ENCODE assay signal across 16 mouse cellular contexts in genomic region chr9:57605503-57605902, GRCm38 (mm10). TPM values are rescaled to one million over a fixed set of nuclear protein-coding genes. Genes with fewer than 3 reads are reported as not detected.
"Had no signal": no experiment of that assay in that cellular context is flagged by ENCODE, and none has a peak within 500 bp of the region (broad histone marks: within the 10 kb centered on the region; RNA-seq: fewer than 3 reads in every experiment).

No protein-coding gene starts in this region.

- H3K36me3 ChIP-seq: limb, embryonic 12.5 days; liver, embryonic 13.5 days; lung, embryonic 15.5 days; neural tube, embryonic 12.5 days had no signal

- H3K27ac ChIP-seq: kidney, postnatal 0 days; limb, embryonic 12.5 days; liver, embryonic 13.5 days; lung, embryonic 15.5 days; macrophage; neural tube, embryonic 12.5 days; stomach, postnatal 0 days had no signal

- H3K4me3 ChIP-seq: limb, embryonic 12.5 days; liver, embryonic 13.5 days; lung, embryonic 15.5 days; megakaryocyte, embryonic 14.5 days; neural tube, embryonic 12.5 days had no signal

- H3K9me3 ChIP-seq: limb, embryonic 12.5 days; liver, embryonic 13.5 days; lung, embryonic 15.5 days; megakaryocyte, embryonic 14.5 days; neural tube, embryonic 12.5 days had no signal

- DNase-seq: layer of hippocampus, adult 9-11 months; layer of hippocampus, postnatal 36 days had no signal

- H3K4me2 ChIP-seq: limb, embryonic 12.5 days; liver, embryonic 13.5 days; lung, embryonic 15.5 days had no signal

- H3K9ac ChIP-seq: limb, embryonic 12.5 days; liver, embryonic 13.5 days; liver, postnatal 0 days; lung, embryonic 15.5 days; neural tube, embryonic 12.5 days had no signal

RNA-seq across cellular contexts. Expression of gene Cplx3, which starts 0.6 kb away (rescaled TPM):
- total RNA-seq: monocyte, adult 5-6 weeks; neutrophil, adult 5-6 weeks had no signal
- polyA plus RNA-seq: kidney, postnatal 0 days; limb, embryonic 12.5 days; liver, embryonic 13.5 days; liver, postnatal 0 days; lung, embryonic 15.5 days; macrophage; neural tube, embryonic 12.5 days; stomach, postnatal 0 days had no signal

RNA-seq across cellular contexts. Expression of gene Lman1l, which starts 15.1 kb away (rescaled TPM):
- total RNA-seq: layer of hippocampus, adult 18-20 months; layer of hippocampus, postnatal 36 days; left cerebral cortex, adult 8-10 months; left cerebral cortex, postnatal 36 days; monocyte, adult 5-6 weeks had no signal
- polyA plus RNA-seq: kidney, postnatal 0 days; limb, embryonic 12.5 days; liver, postnatal 0 days; lung, embryonic 15.5 days; macrophage; neural tube, embryonic 12.5 days; stomach, postnatal 0 days had no signal
